Mouse (Mus musculus) heart, embryonic 16.5 days (tissue): ENCODE results near the gene Tnfrsf12a. TPM values are rescaled to one million over a fixed set of nuclear protein-coding genes. Genes with fewer than 3 reads are reported as not detected.

Experiments used
- ATAC-seq: fragments of 200-750 bp; cut with Nextera tagmentation; replicated peaks from 2 replicates; pipeline ENCODE4 v1.8.0; 2017; ENCODE audit warnings: moderate number of reproducible peaks; ENCODE audit not compliant: insufficient read depth, low FRiP score; ENCODE audit errors: extremely low read depth
- H3K27ac ChIP-seq: fragments of 300-500 bp; sonication (generic); 2 replicates; pipeline ENCODE4 v1.5.1; 2014; ENCODE audit warnings: mild to moderate bottlenecking, low read length, control low read depth, moderate library complexity
- H3K27me3 ChIP-seq: fragments of 300-500 bp; sonication (generic); 2 replicates; pipeline ENCODE4 v1.6.1; 2014; ENCODE audit warnings: low read length, mixed read lengths; ENCODE audit not compliant: control insufficient read depth, insufficient read depth
- H3K36me3 ChIP-seq: fragments of 300-500 bp; sonication (generic); 2 replicates; pipeline ENCODE4 v1.6.1; 2014; ENCODE audit not compliant: control insufficient read depth, insufficient read depth
- H3K4me1 ChIP-seq: fragments of 300-500 bp; sonication (generic); 2 replicates; pipeline ENCODE4 v1.6.1; 2014; ENCODE audit warnings: low read length, mixed read lengths; ENCODE audit not compliant: control insufficient read depth, insufficient read depth
- H3K4me2 ChIP-seq: fragments of 300-500 bp; sonication (generic); 2 replicates; pipeline ENCODE4 v1.6.1; 2014; ENCODE audit warnings: low read depth, mild to moderate bottlenecking, control low read depth, low read length
- H3K4me3 ChIP-seq: fragments of 300-500 bp; sonication (generic); 2 replicates; pipeline ENCODE4 v1.5.1; 2014; ENCODE audit warnings: mild to moderate bottlenecking, control low read depth, low read length
- H3K9ac ChIP-seq: fragments of 300-500 bp; sonication (generic); 2 replicates; pipeline ENCODE4 v1.6.1; 2014; ENCODE audit warnings: low read length, control low read depth
- H3K9me3 ChIP-seq: fragments of 300-500 bp; sonication (generic); replicated peaks from 2 replicates; pipeline ENCODE4 v1.6.1; 2016; ENCODE audit warnings: low read length; ENCODE audit not compliant: control insufficient read depth
- WGBS: fragments of 180-500 bp; shearing (Covaris S2); extraction: QIAGEN DNeasy Blood & Tissue Kit; methylation state at CpG from one replicate; pipeline ENCODE4 v1.1.7; 2014; 5-methylcytosine and 5-hydroxymethylcytosine counted together
- polyA plus RNA-seq: library from polyadenylated mRNA; unstranded; fragments of >200 nt; fragmentation: Nextera tagmentation; extraction: Ambion mirVana; gene quantifications from 2 replicates; pipeline ENCODE4 v1.2.1, GENCODE M21; 2015

Gene Tnfrsf12a
- polyA plus RNA-seq, 1 experiment from 2014 or later: 100 TPM

- ATAC-seq: no peak
- peak overlapping the region; percentile 94 for H3K27ac ChIP-seq
- H3K4me2 ChIP-seq: peak overlapping the region; percentile 92
Measured at GRCm38 (mm10) chr17:23675564-23676281, 1.5 kb downstream of the Tnfrsf12a start.

GRCm38 (mm10) chr17:23675127-23675526 is 2.1 kb downstream of the Tnfrsf12a start:
- WGBS: 7% methylated on average over 5 of the region's 5 CpGs
- no peak for ATAC-seq
- Histone ChIP-seq H3K36me3 (peaks cover 6% of the 10 kb centered on the region), H3K27me3 (peaks cover 18% of the 10 kb centered on the region), H3K9me3 (no peaks in the 10 kb centered on the region), H3K27ac (peak overlapping the region; percentile 94), H3K4me1 (peaks cover 35% of the 10 kb centered on the region), H3K4me3 (peak overlapping the region; percentile 84), H3K9ac (peak overlapping the region; percentile 91), H3K4me2 (peak overlapping the region; percentile 92)

More at GRCm38 (mm10) chr17:23675564-23676281, 1.5 kb downstream of the Tnfrsf12a start:
- peaks cover 35% of the 10 kb centered on the region for H3K4me1 ChIP-seq
- H3K27me3 ChIP-seq: peaks cover 24% of the 10 kb centered on the region
- H3K36me3 ChIP-seq: no peaks in the 10 kb centered on the region
- 7% methylated on average over 15 of the region's 15 CpGs for WGBS
- peak overlapping the region; percentile 91 for H3K9ac ChIP-seq
- no peaks in the 10 kb centered on the region for H3K9me3 ChIP-seq
- peak overlapping the region; percentile 84 for H3K4me3 ChIP-seq

GRCm38 (mm10) chr17:23674271-23674952 is 2.9 kb downstream of the Tnfrsf12a start:
- Histone ChIP-seq H3K27me3 (peaks cover 11% of the 10 kb centered on the region), H3K9me3 (no peaks in the 10 kb centered on the region), H3K9ac (peak overlapping the region; percentile 91), H3K4me1 (peaks cover 34% of the 10 kb centered on the region), H3K4me2 (peak overlapping the region; percentile 92), H3K4me3 (peak overlapping the region; percentile 84), H3K36me3 (peaks cover 13% of the 10 kb centered on the region), H3K27ac (peak overlapping the region; percentile 94)
- ATAC-seq: peak; percentile 16
- WGBS: 22% methylated on average over 9 of the region's 9 CpGs

- H3K4me1 ChIP-seq: peaks cover 32% of the 10 kb centered on the region
- ATAC-seq: peak; percentile 87
- H3K36me3 ChIP-seq: peaks cover 19% of the 10 kb centered on the region
- peak within 1 kb of the TSS; percentile 91 for H3K9ac ChIP-seq
- peaks cover 6% of the 10 kb centered on the region; the same call in 1 of the 2 replicates for H3K27me3 ChIP-seq
- H3K4me2 ChIP-seq: peak within 1 kb of the TSS; percentile 92
- no peaks in the 10 kb centered on the region for H3K9me3 ChIP-seq
- peak within 1 kb of the TSS; percentile 84 for H3K4me3 ChIP-seq
- peak within 1 kb of the TSS; percentile 94 for H3K27ac ChIP-seq
- WGBS: under 1% methylated on average over 45 of the region's 45 CpGs
Measured at GRCm38 (mm10) chr17:23673424-23674073, 3.7 kb downstream of the Tnfrsf12a start, which contains the start of the genes Hcfc1r1 and Thoc6. Hcfc1r1 (plus strand) TSS chr17:23673596. Thoc6 (minus strand) TSS chr17:23673882.

GRCm38 (mm10) chr17:23672761-23673160 is 4.5 kb downstream of the Tnfrsf12a start:
- no peak overlapping the region for H3K27ac ChIP-seq
- H3K4me1 ChIP-seq: peaks cover 31% of the 10 kb centered on the region
- no peaks in the 10 kb centered on the region for H3K9me3 ChIP-seq
- no peaks in the 10 kb centered on the region for H3K27me3 ChIP-seq
- peak overlapping the region; percentile 92 for H3K4me2 ChIP-seq
- peaks cover 27% of the 10 kb centered on the region for H3K36me3 ChIP-seq
- H3K9ac ChIP-seq: peak overlapping the region; percentile 91
- peak overlapping the region; percentile 84 for H3K4me3 ChIP-seq
- no peak for ATAC-seq
- WGBS: 65% methylated on average over 3 of the region's 3 CpGs

- H3K4me2 ChIP-seq: no peak overlapping the region
- H3K27ac ChIP-seq: no peak overlapping the region
- H3K4me3 ChIP-seq: no peak overlapping the region
- no peaks in the 10 kb centered on the region for H3K9me3 ChIP-seq
- H3K4me1 ChIP-seq: peaks cover 27% of the 10 kb centered on the region
- ATAC-seq: no peak
- WGBS: 87% methylated on average over 3 of the region's 3 CpGs
- peaks cover 31% of the 10 kb centered on the region for H3K36me3 ChIP-seq
- H3K27me3 ChIP-seq: no peaks in the 10 kb centered on the region
- H3K9ac ChIP-seq: no peak overlapping the region
Measured at GRCm38 (mm10) chr17:23671519-23671918, 5.7 kb downstream of the Tnfrsf12a start.

- no peak for ATAC-seq
- Histone ChIP-seq H3K27ac (no peak overlapping the region), H3K4me2 (no peak overlapping the region), H3K36me3 (peaks cover 34% of the 10 kb centered on the region), H3K9me3 (no peaks in the 10 kb centered on the region), H3K4me3 (no peak overlapping the region), H3K4me1 (peaks cover 24% of the 10 kb centered on the region), H3K27me3 (no peaks in the 10 kb centered on the region), H3K9ac (no peak overlapping the region)
- WGBS: 82% methylated on average over 6 of the region's 7 CpGs
Measured at GRCm38 (mm10) chr17:23670516-23671074, 6.7 kb downstream of the Tnfrsf12a start.

- Histone ChIP-seq H3K27me3 (peaks cover 19% of the 10 kb centered on the region), H3K4me3 (no peak overlapping the region), H3K9ac (no peak overlapping the region), H3K27ac (no peak overlapping the region), H3K36me3 (peaks cover 32% of the 10 kb centered on the region), H3K4me2 (no peak overlapping the region), H3K4me1 (peaks cover 2% of the 10 kb centered on the region; the same call in 1 of the 2 replicates), H3K9me3 (no peaks in the 10 kb centered on the region)
- 80% methylated on average over 14 of the region's 14 CpGs for WGBS
- no peak for ATAC-seq
Measured at GRCm38 (mm10) chr17:23665511-23665910, 11.8 kb downstream of the Tnfrsf12a start.
